In genomic region chr6:51383769-51384755, GRCm38 (mm10) we compare ENCODE assay signal across 8 mouse cellular contexts. TPM values are rescaled to one million over a fixed set of nuclear protein-coding genes. Genes with fewer than 3 reads are reported as not detected.
DNase-seq lines count a peak whose midpoint lies in the region; ATAC-seq and TF ChIP-seq lines count a peak whose summit lies in the region.

No protein-coding gene starts in this region.

- 11% methylated on average over 26 of the region's 26 CpGs for WGBS in heart, embryonic 12.5 days
- 11% methylated on average over 26 of the region's 26 CpGs for WGBS in kidney, embryonic 16.5 days
- WGBS in liver, adult 2 months = 17% methylated on average over 26 of the region's 26 CpGs

- H3K36me3 ChIP-seq in heart, embryonic 12.5 days = no peaks in the 10 kb centered on the region
- no peaks in the 10 kb centered on the region for H3K36me3 ChIP-seq in kidney, embryonic 16.5 days (ENCODE audit: insufficient read depth, low read length)
- H3K36me3 ChIP-seq in liver, adult 2 months (ENCODE audit: control insufficient read depth, insufficient read depth, low read length) = no peaks in the 10 kb centered on the region
- H3K36me3 ChIP-seq in myocyte (ENCODE audit: control insufficient read depth, insufficient read depth) = no peaks in the 10 kb centered on the region

- H3K4me2 ChIP-seq in heart, embryonic 12.5 days = peak overlapping the region; percentile 54
- H3K4me2 ChIP-seq in kidney, embryonic 16.5 days (replicated peaks; ENCODE audit: low read depth, low read length) = peak overlapping the region; percentile 52
- H3K4me2 ChIP-seq in myocyte (ENCODE audit: low read depth) = peak overlapping the region; percentile 46

- H3K9ac ChIP-seq in heart, embryonic 12.5 days = peak overlapping the region; percentile 31; the same call in 1 of the 2 replicates
- H3K9ac ChIP-seq in kidney, embryonic 16.5 days (replicated peaks; ENCODE audit: low read length) = peak overlapping the region; percentile 46; the same call in 1 of the 2 replicates
- H3K9ac ChIP-seq in liver, adult 2 months (ENCODE audit: low read depth, low read length) = no peak overlapping the region

- no peak overlapping the region for H3K27ac ChIP-seq in embryonic fibroblast, embryonic 13.5 days (ENCODE audit: insufficient read depth, low read length)
- H3K27ac ChIP-seq in heart, embryonic 12.5 days (ENCODE audit: poor library complexity, severe bottlenecking) = no peak overlapping the region
- no peak overlapping the region for H3K27ac ChIP-seq in kidney, embryonic 16.5 days (ENCODE audit: low read length)
- H3K27ac ChIP-seq in liver, adult 2 months (replicated peaks; ENCODE audit: insufficient read depth, low read depth, low read length) = no peak overlapping the region

- H3K79me2 ChIP-seq in liver, adult 2 months (ENCODE audit: control insufficient read depth, insufficient read depth, low read length) = no peaks in the 10 kb centered on the region
- no peaks in the 10 kb centered on the region for H3K79me2 ChIP-seq in myocyte (ENCODE audit: control insufficient read depth, insufficient read depth)

- no peak overlapping the region for H3K4me3 ChIP-seq in embryonic fibroblast, embryonic 13.5 days (ENCODE audit: insufficient read depth, low read length)
- H3K4me3 ChIP-seq in heart, embryonic 12.5 days = peak overlapping the region; percentile 27
- H3K4me3 ChIP-seq in kidney, embryonic 16.5 days (ENCODE audit: low read length) = peak overlapping the region; percentile 26
- H3K4me3 ChIP-seq in liver, adult 2 months (ENCODE audit: insufficient read depth, low read depth, low read length) = no peak overlapping the region
- H3K4me3 ChIP-seq in myocyte = no peak overlapping the region

- H3K4me1 ChIP-seq in embryonic fibroblast, embryonic 13.5 days (ENCODE audit: control insufficient read depth, insufficient read depth, low read length) = no peaks in the 10 kb centered on the region
- peaks cover 8% of the 10 kb centered on the region for H3K4me1 ChIP-seq in heart, embryonic 12.5 days (replicated peaks)
- H3K4me1 ChIP-seq in kidney, embryonic 16.5 days (ENCODE audit: insufficient read depth, low read length) = 0 out of 2 replicates have a peak, but pooled peaks cover 6% of the 10 kb centered on the region
- no peaks in the 10 kb centered on the region for H3K4me1 ChIP-seq in liver, adult 2 months (ENCODE audit: control insufficient read depth, insufficient read depth, low read length)

- DNase-seq in B cell, adult 2 months = peak; percentile 84 to 86
- DNase-seq in brain, adult 2 months (ENCODE audit: low read depth, low spot score) = peak; percentile 96
- DNase-seq in liver, adult 2 months (ENCODE audit: extremely low read depth, low read depth, low spot score) = peak; percentile 73
- peak; percentile 78 to 91 for DNase-seq in spleen, postnatal 4 days (ENCODE audit: low spot score in 2 of 2)

- no peak for ATAC-seq in heart, embryonic 12.5 days (ENCODE audit: insufficient number of reproducible peaks, low FRiP score)
- ATAC-seq in kidney, embryonic 16.5 days (ENCODE audit: low FRiP score, low TSS enrichment) = peak; percentile 61; the same call in 1 of the 2 replicates

- TF ChIP-seq POLR2A in embryonic fibroblast, embryonic 13.5 days (IDR thresholded peaks at IDR 0.05; ENCODE audit: low read depth, low read length) = no peak
- no peak for TF ChIP-seq POLR2A in liver, adult 2 months (IDR thresholded peaks at IDR 0.05; ENCODE audit: extremely low read depth, insufficient read depth, low read length)
- no peak for TF ChIP-seq POLR2A in myocyte (IDR thresholded peaks at IDR 0.05; ENCODE audit: insufficient read length, low read depth)

- H3K27me3 ChIP-seq in heart, embryonic 12.5 days (replicated peaks) = no peaks in the 10 kb centered on the region
- no peaks in the 10 kb centered on the region for H3K27me3 ChIP-seq in kidney, embryonic 16.5 days (ENCODE audit: insufficient read depth, low read length)
- H3K27me3 ChIP-seq in liver, adult 2 months (ENCODE audit: control insufficient read depth, insufficient read depth, low read length) = no peaks in the 10 kb centered on the region
- H3K27me3 ChIP-seq in myocyte (ENCODE audit: control insufficient read depth, insufficient read depth, insufficient read length) = no peaks in the 10 kb centered on the region

- TF ChIP-seq CTCF in embryonic fibroblast, embryonic 13.5 days (IDR thresholded peaks at IDR 0.05; ENCODE audit: borderline replicate concordance, insufficient read depth, low read length) = peak; percentile 78; the same call in 1 of the 2 replicates
- peak; percentile 79 for TF ChIP-seq CTCF in liver, adult 2 months (IDR thresholded peaks at IDR 0.05; ENCODE audit: low read depth, low read length)

- H3K9me3 ChIP-seq in heart, embryonic 12.5 days (replicated peaks) = no peaks in the 10 kb centered on the region
- H3K9me3 ChIP-seq in kidney, embryonic 16.5 days (ENCODE audit: low read length) = no peaks in the 10 kb centered on the region

- H3ac ChIP-seq in myocyte (ENCODE audit: control insufficient read depth, insufficient read length) = no peak overlapping the region

TF ChIP-seq in myocyte, 11 proteins besides CTCF, POLR2A, EP300 and RAD21:
- no peak for TF ChIP-seq TCF12 (IDR thresholded peaks at IDR 0.05; ENCODE audit: insufficient read depth, poor library complexity, severe bottlenecking)
TF ChIP-seq in myocyte: peak in this region for 0.

RNA-seq across cellular contexts. Expression of gene Nfe2l3, which starts 48.4 kb away (rescaled TPM):
- polyA plus RNA-seq in embryonic fibroblast, embryonic 13.5 days (2011; ENCODE audit: insufficient read length, low read depth, missing spikeins) = 0.19 and 0.45 TPM in 2 replicates
- polyA plus RNA-seq in heart, embryonic 12.5 days (2016; fragmentation: Nextera tagmentation; extraction: Ambion mirVana) = 5.3 and 5.4 TPM in 2 replicates
- 1.7 and 2.1 TPM in 2 replicates for polyA plus RNA-seq in kidney, embryonic 16.5 days (2015; fragmentation: Nextera tagmentation; extraction: Ambion mirVana)
- total RNA-seq in liver, adult 2 months (2014; rRNA removed) = 0.18 and 0.81 TPM in 2 replicates
- polyA plus RNA-seq in liver, adult 2 months (2012; rRNA removed) = 0.04 and 0.33 TPM in 2 replicates
- polyA plus RNA-seq in myocyte (2012; fragmentation: generic; extraction: Trizol) = 0.06 TPM

Comparison
In these comparisons a context has a peak if more than half of its experiments do, and no peak if none do; other contexts are left out.
1. H3K4me3 ChIP-seq: peak in heart, embryonic 12.5 days (single experiment) and kidney, embryonic 16.5 days (single experiment); none in embryonic fibroblast, embryonic 13.5 days (single experiment), liver, adult 2 months (single experiment) and myocyte (single experiment).
2. Peak in every context shown above with its lines, with median percentiles within 50 percentile points of each other: DNase-seq and H3K4me2 ChIP-seq.